Mouse (Mus musculus) liver, embryonic 14.5 days (tissue): ENCODE measurements around the gene Olfr656.

Experiments
- CTCF ChIP-seq: IDR thresholded peaks from 2 replicates; pipeline ENCODE4 v1.5.1; 2016; ENCODE audit warnings: antibody characterized with exemption, low read depth, control low read depth
- EP300 ChIP-seq: IDR thresholded peaks from 2 replicates; pipeline ENCODE4 v1.6.1; 2016; ENCODE audit warnings: antibody characterized with exemption, low read depth

DNA sequence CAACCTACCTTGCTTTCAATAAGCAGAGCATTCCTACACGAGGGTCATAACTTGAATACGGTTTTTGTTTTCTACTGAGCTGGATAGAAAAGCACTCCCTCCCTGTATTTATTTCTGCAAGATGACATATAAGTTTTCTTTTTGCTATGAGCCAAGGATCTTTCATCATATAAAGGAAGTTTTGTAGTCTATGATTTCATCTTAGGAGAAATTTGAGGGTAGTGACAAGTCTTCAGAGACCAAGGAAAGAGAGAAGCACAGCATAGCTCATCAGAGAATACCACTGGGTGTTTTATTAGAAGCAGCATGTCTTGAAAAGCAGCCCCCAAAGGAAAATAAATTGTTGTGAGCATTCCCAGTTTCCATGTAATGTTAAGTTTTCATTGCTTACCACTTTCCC, 12.1 kb upstream of the Olfr656 start, which contains the start of gene Olfr655:
- TF ChIP-seq CTCF (no peak), EP300 (no peak)
